Mouse (Mus musculus): ENCODE measurements around the gene Klb. TPM values are rescaled to one million over a fixed set of nuclear protein-coding genes. Genes with fewer than 3 reads are reported as not detected.
"Not testable (repeated sequence)": the region's sequence is repeated elsewhere in the genome, so short reads cannot be mapped to it uniquely, and the experiment has no call there.

Gene Klb
- 0.06 TPM in 1 of 2 replicates, not detected in the other for polyA plus RNA-seq (2015; fragmentation: Nextera tagmentation; extraction: Ambion mirVana)

DNA sequence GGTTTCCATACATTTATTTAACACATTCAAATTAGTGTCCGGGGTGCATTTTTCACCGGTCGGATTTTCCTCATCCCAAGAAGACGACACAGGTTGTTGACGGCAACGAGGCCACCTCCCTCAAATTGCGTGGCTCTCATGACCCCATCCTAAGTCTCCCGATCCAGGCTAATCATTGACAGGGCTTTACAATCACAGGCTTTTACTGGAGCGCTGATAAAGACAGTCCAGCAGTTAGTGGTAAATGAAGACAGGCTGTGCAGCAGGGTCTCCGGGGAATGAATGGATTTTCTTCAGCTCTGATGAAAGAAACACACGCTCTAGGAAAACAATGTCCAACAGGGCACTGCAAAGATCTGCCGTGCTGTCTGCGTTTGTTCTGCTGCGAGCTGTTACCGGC is at the start of gene Klb:
Gene Klb, plus strand, starts transcription at position 147 of the 400 bp plus-strand sequence.
- WGBS: 45% methylated on average over 15 of the region's 15 CpGs
- H3K9ac ChIP-seq: peak within 1 kb of the TSS; percentile 31; the same call in 1 of the 2 replicates
- H3K36me3 ChIP-seq: no peaks in the 10 kb centered on the region
- H3K4me2 ChIP-seq: peak within 1 kb of the TSS; percentile 51
- no peaks in the 10 kb centered on the region for H3K9me3 ChIP-seq (replicated peaks)
- H3K4me3 ChIP-seq: peak within 1 kb of the TSS; percentile 29
- no peak for ATAC-seq (replicated peaks; ENCODE audit: insufficient number of reproducible peaks, insufficient read depth, low FRiP score, low read depth)
- no peak within 1 kb of the TSS for H3K27ac ChIP-seq
- peaks cover 9% of the 10 kb centered on the region; the same call in 1 of the 2 replicates for H3K4me1 ChIP-seq (replicated peaks)
- no peaks in the 10 kb centered on the region for H3K27me3 ChIP-seq

GRCm38 (mm10) chr5:65299623-65300022 is 48.5 kb upstream of the Klb start:
- not testable (repeated sequence) for H3K27me3 ChIP-seq; H3K27ac ChIP-seq; ATAC-seq (replicated peaks; ENCODE audit: insufficient number of reproducible peaks, insufficient read depth, low FRiP score, low read depth); H3K4me2 ChIP-seq; H3K4me3 ChIP-seq; H3K4me1 ChIP-seq (replicated peaks); H3K9me3 ChIP-seq (replicated peaks); H3K9ac ChIP-seq
- 92% methylated on average over 1 of the region's 1 CpGs for WGBS
- peaks cover 29% of the 10 kb centered on the region for H3K36me3 ChIP-seq

DNA sequence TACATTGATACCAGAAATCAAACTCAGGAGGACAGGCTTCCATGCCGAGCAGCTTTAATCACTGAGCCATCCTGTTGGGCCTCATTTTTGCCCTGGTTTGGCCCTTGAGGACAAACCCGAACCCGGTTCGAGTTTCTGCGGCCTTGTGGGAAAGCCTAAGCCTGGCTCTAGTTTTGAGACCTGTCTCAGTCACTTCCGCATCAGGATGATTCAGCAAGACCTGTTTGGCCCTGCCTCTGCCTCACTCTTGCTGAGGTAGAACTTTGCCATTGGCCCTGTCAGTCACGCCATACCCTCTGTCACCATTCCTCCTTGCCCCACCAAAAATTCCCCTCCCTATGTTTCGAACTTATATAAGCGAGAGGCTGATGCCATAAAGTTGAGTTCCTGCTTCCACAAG is 48.0 kb upstream of the Klb start:
- 87% methylated on average over 9 of the region's 9 CpGs for WGBS

GRCm38 (mm10) chr5:65305516-65305915 is 42.6 kb upstream of the Klb start:
- no peak for ATAC-seq (replicated peaks; ENCODE audit: insufficient number of reproducible peaks, insufficient read depth, low FRiP score, low read depth)
- Histone ChIP-seq H3K27ac (no peak overlapping the region), H3K4me3 (no peak overlapping the region), H3K9me3 (replicated peaks) (no peaks in the 10 kb centered on the region), H3K27me3 (no peaks in the 10 kb centered on the region), H3K4me2 (no peak overlapping the region), H3K36me3 (peaks cover 17% of the 10 kb centered on the region), H3K4me1 (replicated peaks) (no peaks in the 10 kb centered on the region), H3K9ac (no peak overlapping the region)
- 73% methylated on average over 9 of the region's 9 CpGs for WGBS

More for the DNA sequence above, 48.0 kb upstream of the Klb start:
- ATAC-seq (replicated peaks; ENCODE audit: insufficient number of reproducible peaks, insufficient read depth, low FRiP score, low read depth): no peak
- Histone ChIP-seq H3K9ac (no peak overlapping the region), H3K36me3 (peaks cover 27% of the 10 kb centered on the region), H3K27ac (no peak overlapping the region), H3K4me1 (replicated peaks) (no peaks in the 10 kb centered on the region), H3K27me3 (no peaks in the 10 kb centered on the region), H3K9me3 (replicated peaks) (no peaks in the 10 kb centered on the region), H3K4me3 (no peak overlapping the region), H3K4me2 (no peak overlapping the region)

DNA sequence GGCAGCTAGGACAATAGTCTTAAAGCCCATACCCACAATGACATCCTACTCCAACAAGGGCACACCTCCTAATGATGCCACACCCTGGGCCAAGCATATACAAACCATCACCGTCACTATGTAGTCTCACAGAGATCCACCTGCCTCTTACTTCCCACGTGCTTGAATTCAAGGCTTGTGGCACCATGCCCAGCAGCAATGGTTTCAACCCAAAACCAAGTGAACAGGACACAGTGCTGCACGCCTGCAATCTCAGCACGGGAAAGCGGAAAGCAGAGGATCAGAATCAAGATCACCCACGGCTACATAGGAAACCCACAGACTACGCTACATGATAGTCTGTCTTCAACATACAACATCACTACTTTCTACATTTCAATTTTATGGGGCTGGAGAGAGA is 39.9 kb upstream of the Klb start:
- no peak for ATAC-seq (replicated peaks; ENCODE audit: insufficient number of reproducible peaks, insufficient read depth, low FRiP score, low read depth)
- Histone ChIP-seq H3K27ac (no peak overlapping the region), H3K27me3 (no peaks in the 10 kb centered on the region), H3K9me3 (replicated peaks) (no peaks in the 10 kb centered on the region), H3K9ac (no peak overlapping the region), H3K4me1 (replicated peaks) (no peaks in the 10 kb centered on the region), H3K4me2 (no peak overlapping the region), H3K4me3 (no peak overlapping the region), H3K36me3 (peaks cover 29% of the 10 kb centered on the region)
- WGBS: 93% methylated on average over 7 of the region's 7 CpGs

DNA sequence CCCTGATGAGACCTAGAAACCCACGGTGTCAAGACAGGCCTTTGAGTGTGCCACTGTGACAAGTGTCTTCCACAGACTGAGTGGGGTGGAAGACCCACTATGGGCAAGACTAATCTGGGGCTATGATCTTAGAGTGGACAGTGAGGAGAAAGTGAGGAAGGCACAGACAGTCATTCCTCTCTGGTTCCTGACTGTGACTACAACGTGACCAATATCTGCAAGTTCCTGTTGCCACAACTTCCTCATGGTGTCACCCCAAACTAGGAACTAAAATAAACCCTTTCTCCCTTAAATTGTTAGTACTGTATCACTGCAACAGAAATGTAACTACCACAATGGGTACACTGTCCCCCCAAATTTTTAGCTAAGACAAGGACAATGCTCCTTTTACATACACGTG is 39.2 kb upstream of the Klb start:
- H3K4me1 ChIP-seq (replicated peaks): no peaks in the 10 kb centered on the region
- no peaks in the 10 kb centered on the region for H3K9me3 ChIP-seq (replicated peaks)
- no peak overlapping the region for H3K9ac ChIP-seq
- WGBS: 92% methylated on average over 3 of the region's 3 CpGs
- no peak overlapping the region for H3K4me2 ChIP-seq
- ATAC-seq (replicated peaks; ENCODE audit: insufficient number of reproducible peaks, insufficient read depth, low FRiP score, low read depth): no peak
- peaks cover 28% of the 10 kb centered on the region for H3K36me3 ChIP-seq
- H3K27me3 ChIP-seq: no peaks in the 10 kb centered on the region
- H3K27ac ChIP-seq: no peak overlapping the region
- H3K4me3 ChIP-seq: no peak overlapping the region

- no peak overlapping the region for H3K9ac ChIP-seq
- H3K4me3 ChIP-seq: no peak overlapping the region
- no peak for ATAC-seq (replicated peaks; ENCODE audit: insufficient number of reproducible peaks, insufficient read depth, low FRiP score, low read depth)
- H3K4me1 ChIP-seq (replicated peaks): 0 out of 2 replicates have a peak, but pooled peaks cover 4% of the 10 kb centered on the region
- no peak overlapping the region for H3K4me2 ChIP-seq
- H3K36me3 ChIP-seq: peaks cover 36% of the 10 kb centered on the region
- no peak overlapping the region for H3K27ac ChIP-seq
- WGBS: 78% methylated on average over 9 of the region's 9 CpGs
- H3K27me3 ChIP-seq: no peaks in the 10 kb centered on the region
- H3K9me3 ChIP-seq (replicated peaks): no peaks in the 10 kb centered on the region
Measured at GRCm38 (mm10) chr5:65319176-65319575, 28.9 kb upstream of the Klb start.

GRCm38 (mm10) chr5:65322165-65322564 is 25.9 kb upstream of the Klb start:
- WGBS: 67% methylated on average over 10 of the region's 10 CpGs
- Histone ChIP-seq H3K36me3 (peaks cover 20% of the 10 kb centered on the region), H3K9me3 (replicated peaks) (no peaks in the 10 kb centered on the region), H3K4me2 (no peak overlapping the region), H3K27ac (no peak overlapping the region), H3K27me3 (no peaks in the 10 kb centered on the region), H3K9ac (no peak overlapping the region), H3K4me1 (replicated peaks) (peaks cover 19% of the 10 kb centered on the region), H3K4me3 (no peak overlapping the region)
- ATAC-seq (replicated peaks; ENCODE audit: insufficient number of reproducible peaks, insufficient read depth, low FRiP score, low read depth): no peak

GRCm38 (mm10) chr5:65324271-65324670 is 23.8 kb upstream of the Klb start:
- Histone ChIP-seq H3K4me2 (no peak overlapping the region), H3K27me3 (no peaks in the 10 kb centered on the region), H3K9me3 (replicated peaks) (no peaks in the 10 kb centered on the region), H3K4me3 (no peak overlapping the region), H3K36me3 (no peaks in the 10 kb centered on the region; the same call in 1 of the 2 replicates), H3K27ac (no peak overlapping the region), H3K4me1 (replicated peaks) (peaks cover 19% of the 10 kb centered on the region), H3K9ac (no peak overlapping the region)
- ATAC-seq (replicated peaks; ENCODE audit: insufficient number of reproducible peaks, insufficient read depth, low FRiP score, low read depth): no peak
- 86% methylated on average over 3 of the region's 3 CpGs for WGBS

DNA sequence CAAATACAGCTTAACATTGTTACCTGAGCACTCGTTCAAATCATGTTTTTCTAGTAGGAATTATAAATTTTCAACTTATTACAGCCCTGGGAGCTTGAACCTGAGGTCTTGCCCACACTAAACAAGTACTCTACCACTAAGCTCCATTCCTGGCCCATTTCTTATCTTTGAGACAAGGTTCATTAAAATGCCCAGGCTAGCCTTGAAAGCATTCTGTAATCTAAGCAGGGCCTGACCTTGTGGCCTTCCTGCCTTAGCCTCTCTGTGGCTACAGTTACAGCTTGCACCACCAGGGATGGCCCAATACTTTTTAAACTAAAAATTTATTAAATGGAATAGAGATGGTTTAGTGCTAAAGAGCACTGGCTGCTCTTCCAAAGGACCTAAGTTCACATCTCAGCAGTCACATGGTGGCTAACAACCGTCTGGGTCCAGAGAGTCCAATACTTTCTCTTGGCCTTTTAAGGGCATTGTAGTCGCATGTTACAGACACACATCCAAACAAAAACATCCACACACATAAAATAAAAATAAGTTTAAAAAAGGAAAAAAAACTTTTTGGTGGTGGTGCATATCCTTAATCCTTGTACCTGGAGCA is 23.3 kb upstream of the Klb start:
- no peak overlapping the region for H3K4me3 ChIP-seq
- no peaks in the 10 kb centered on the region for H3K9me3 ChIP-seq (replicated peaks)
- ATAC-seq (replicated peaks; ENCODE audit: insufficient number of reproducible peaks, insufficient read depth, low FRiP score, low read depth): no peak
- H3K27me3 ChIP-seq: no peaks in the 10 kb centered on the region
- H3K9ac ChIP-seq: no peak overlapping the region
- H3K4me2 ChIP-seq: no peak overlapping the region
- H3K36me3 ChIP-seq: no peaks in the 10 kb centered on the region
- peaks cover 19% of the 10 kb centered on the region for H3K4me1 ChIP-seq (replicated peaks)
- H3K27ac ChIP-seq: no peak overlapping the region
- 89% methylated on average over 3 of the region's 3 CpGs for WGBS

DNA sequence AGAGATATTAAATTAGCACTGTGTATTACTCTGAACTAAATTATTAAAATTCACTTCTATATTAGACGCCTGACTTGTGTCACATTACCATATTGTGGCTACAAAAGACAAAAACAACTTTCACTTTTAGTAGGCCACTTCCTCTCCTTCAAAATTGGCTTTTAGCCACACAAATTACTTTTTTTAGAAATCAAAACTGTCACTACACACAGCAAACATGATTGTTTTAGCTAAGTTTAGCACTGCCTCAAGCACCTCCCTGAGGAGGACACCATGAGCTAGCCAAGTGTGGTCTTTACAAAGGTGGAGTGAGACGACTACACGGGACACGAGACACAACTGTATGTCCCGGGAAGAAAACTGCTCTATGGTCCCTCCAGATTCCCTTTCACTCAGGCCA is 21.9 kb upstream of the Klb start:
- no peaks in the 10 kb centered on the region for H3K9me3 ChIP-seq (replicated peaks)
- no peaks in the 10 kb centered on the region for H3K36me3 ChIP-seq
- peak overlapping the region; percentile 50 for H3K4me2 ChIP-seq
- H3K9ac ChIP-seq: peak overlapping the region; percentile 22
- peaks cover 19% of the 10 kb centered on the region for H3K4me1 ChIP-seq (replicated peaks)
- H3K4me3 ChIP-seq: 0 out of 2 replicates have a peak overlapping the region, but pooled peaks have one; percentile 16
- peak overlapping the region; percentile 80 for H3K27ac ChIP-seq
- no peaks in the 10 kb centered on the region for H3K27me3 ChIP-seq
- ATAC-seq (replicated peaks; ENCODE audit: insufficient number of reproducible peaks, insufficient read depth, low FRiP score, low read depth): 0 out of 2 replicates have a peak, but pooled peaks have one; percentile 67
- WGBS: 35% methylated on average over 5 of the region's 5 CpGs

- H3K9me3 ChIP-seq (replicated peaks): no peaks in the 10 kb centered on the region
- H3K27ac ChIP-seq: no peak overlapping the region
- H3K27me3 ChIP-seq: no peaks in the 10 kb centered on the region
- ATAC-seq (replicated peaks; ENCODE audit: insufficient number of reproducible peaks, insufficient read depth, low FRiP score, low read depth): no peak
- H3K36me3 ChIP-seq: no peaks in the 10 kb centered on the region
- WGBS: 71% methylated on average over 3 of the region's 3 CpGs
- H3K9ac ChIP-seq: no peak overlapping the region
- H3K4me1 ChIP-seq (replicated peaks): peaks cover 26% of the 10 kb centered on the region
- H3K4me3 ChIP-seq: no peak overlapping the region
- no peak overlapping the region for H3K4me2 ChIP-seq
Measured at GRCm38 (mm10) chr5:65329971-65330370, 18.1 kb upstream of the Klb start.

Measured in heart, embryonic 15.5 days (tissue).